Mouse (Mus musculus): Measurements from ENCODE around the gene Fuca2.
"Not testable (repeated sequence)": the region's sequence is repeated elsewhere in the genome, so short reads cannot be mapped to it uniquely, and the experiment has no call there.

The Fuca2 gene

GRCm38 (mm10) chr10:13499331-13499730 is at the start of gene Fuca2:
Gene Fuca2 (plus strand): TSS chr10:13499540.
- no peak for DNase-seq (ENCODE audit: low read depth, low spot score)

- DNase-seq (ENCODE audit: low read depth, low spot score): no peak
Observed at GRCm38 (mm10) chr10:13451640-13452039, 47.7 kb upstream of the Fuca2 start.

GRCm38 (mm10) chr10:13453200-13453990 is 45.9 kb upstream of the Fuca2 start:
- no peak for DNase-seq (ENCODE audit: low read depth, low spot score)

GRCm38 (mm10) chr10:13464295-13464694 is 35.0 kb upstream of the Fuca2 start:
- not testable (repeated sequence) for DNase-seq (ENCODE audit: low read depth, low spot score)

- DNase-seq (ENCODE audit: low read depth, low spot score): peak; percentile 12
Observed at GRCm38 (mm10) chr10:13466925-13467324, 32.4 kb upstream of the Fuca2 start.

- not testable (repeated sequence) for DNase-seq (ENCODE audit: low read depth, low spot score)
Observed at GRCm38 (mm10) chr10:13468025-13468529, 31.3 kb upstream of the Fuca2 start.

- DNase-seq (ENCODE audit: low read depth, low spot score): no peak
Observed at GRCm38 (mm10) chr10:13470236-13470635, 29.1 kb upstream of the Fuca2 start.

GRCm38 (mm10) chr10:13473287-13473832 is 26.0 kb upstream of the Fuca2 start:
- DNase-seq (ENCODE audit: low read depth, low spot score): no peak

GRCm38 (mm10) chr10:13473833-13474567 is 25.3 kb upstream of the Fuca2 start, which contains the start of gene Phactr2:
Gene Phactr2 (minus strand): TSS chr10:13474412.
- no peak for DNase-seq (ENCODE audit: low read depth, low spot score)

- DNase-seq (ENCODE audit: low read depth, low spot score): no peak
Observed at GRCm38 (mm10) chr10:13474568-13474955, 24.8 kb upstream of the Fuca2 start.

- no peak for DNase-seq (ENCODE audit: low read depth, low spot score)
Observed at GRCm38 (mm10) chr10:13475121-13475520, 24.2 kb upstream of the Fuca2 start.

GRCm38 (mm10) chr10:13479341-13479740 is 20.0 kb upstream of the Fuca2 start:
- no peak for DNase-seq (ENCODE audit: low read depth, low spot score)

- DNase-seq (ENCODE audit: low read depth, low spot score): no peak
Observed at GRCm38 (mm10) chr10:13485958-13486357, 13.4 kb upstream of the Fuca2 start.

- DNase-seq (ENCODE audit: low read depth, low spot score): peak; percentile 76
Observed at GRCm38 (mm10) chr10:13489671-13490070, 9.7 kb upstream of the Fuca2 start.

GRCm38 (mm10) chr10:13493978-13494686 is 5.2 kb upstream of the Fuca2 start:
- DNase-seq (ENCODE audit: low read depth, low spot score): no peak

GRCm38 (mm10) chr10:13496315-13496714 is 3.0 kb upstream of the Fuca2 start:
- DNase-seq (ENCODE audit: low read depth, low spot score): no peak

- peak; percentile 4 for DNase-seq (ENCODE audit: low read depth, low spot score)
Observed at GRCm38 (mm10) chr10:13500473-13500872, 1.1 kb downstream of the Fuca2 start.

- peak; percentile 77 for DNase-seq (ENCODE audit: low read depth, low spot score)
Observed at GRCm38 (mm10) chr10:13500938-13501496, 1.7 kb downstream of the Fuca2 start.

- DNase-seq (ENCODE audit: low read depth, low spot score): peak; percentile 7
Observed at GRCm38 (mm10) chr10:13501533-13501932, 2.2 kb downstream of the Fuca2 start.

- DNase-seq (ENCODE audit: low read depth, low spot score): no peak
Observed at GRCm38 (mm10) chr10:13502371-13502770, 3.0 kb downstream of the Fuca2 start.

- DNase-seq (ENCODE audit: low read depth, low spot score): no peak
Observed at GRCm38 (mm10) chr10:13521857-13522256, 22.5 kb downstream of the Fuca2 start.
